Mouse (Mus musculus) midbrain, embryonic 10.5 days (tissue): ENCODE measurements around the gene Lrrc10. TPM values are rescaled to one million over a fixed set of nuclear protein-coding genes. Genes with fewer than 3 reads are reported as not detected.

Experiments used
- DNase-seq: peaks from one replicate; pipeline ENCODE4 v3.0.0-alpha.2; 2017; ENCODE audit warnings: low spot score
- H3K27ac ChIP-seq: fragments of 300-500 bp; sonication (generic); replicated peaks from 2 replicates; pipeline ENCODE4 v1.5.1; 2016; ENCODE audit warnings: mild to moderate bottlenecking
- H3K27me3 ChIP-seq: fragments of 300-500 bp; sonication (generic); 2 replicates; pipeline ENCODE4 v1.6.1; 2016; ENCODE audit warnings: low read depth, mild to moderate bottlenecking; ENCODE audit not compliant: poor library complexity, severe bottlenecking
- H3K36me3 ChIP-seq: fragments of 300-500 bp; sonication (generic); 2 replicates; pipeline ENCODE4 v1.6.1; 2016; ENCODE audit warnings: mild to moderate bottlenecking, moderate library complexity
- H3K4me1 ChIP-seq: fragments of 300-500 bp; sonication (generic); 2 replicates; pipeline ENCODE4 v1.6.1; 2016
- H3K4me3 ChIP-seq: fragments of 300-500 bp; sonication (generic); 2 replicates; pipeline ENCODE4 v1.5.1; 2016; ENCODE audit warnings: mild to moderate bottlenecking, moderate library complexity
- H3K9me3 ChIP-seq: fragments of 300-500 bp; sonication (generic); replicated peaks from 2 replicates; pipeline ENCODE4 v1.6.1; 2016; ENCODE audit warnings: mild to moderate bottlenecking
- WGBS: fragments of 180-500 bp; shearing (Covaris S2); methylation state at CpG from one replicate; pipeline ENCODE4 v1.1.7; 2016; 5-methylcytosine and 5-hydroxymethylcytosine counted together
- polyA plus RNA-seq: library from polyadenylated mRNA; unstranded; fragments of >200 nt; fragmentation: Nextera tagmentation; extraction: Ambion mirVana; gene quantifications from 2 replicates; pipeline ENCODE4 v1.2.1, GENCODE M21; 2016

Gene Lrrc10
- polyA plus RNA-seq: 0.11 TPM in 1 of 2 replicates, not detected in the other

DNA sequence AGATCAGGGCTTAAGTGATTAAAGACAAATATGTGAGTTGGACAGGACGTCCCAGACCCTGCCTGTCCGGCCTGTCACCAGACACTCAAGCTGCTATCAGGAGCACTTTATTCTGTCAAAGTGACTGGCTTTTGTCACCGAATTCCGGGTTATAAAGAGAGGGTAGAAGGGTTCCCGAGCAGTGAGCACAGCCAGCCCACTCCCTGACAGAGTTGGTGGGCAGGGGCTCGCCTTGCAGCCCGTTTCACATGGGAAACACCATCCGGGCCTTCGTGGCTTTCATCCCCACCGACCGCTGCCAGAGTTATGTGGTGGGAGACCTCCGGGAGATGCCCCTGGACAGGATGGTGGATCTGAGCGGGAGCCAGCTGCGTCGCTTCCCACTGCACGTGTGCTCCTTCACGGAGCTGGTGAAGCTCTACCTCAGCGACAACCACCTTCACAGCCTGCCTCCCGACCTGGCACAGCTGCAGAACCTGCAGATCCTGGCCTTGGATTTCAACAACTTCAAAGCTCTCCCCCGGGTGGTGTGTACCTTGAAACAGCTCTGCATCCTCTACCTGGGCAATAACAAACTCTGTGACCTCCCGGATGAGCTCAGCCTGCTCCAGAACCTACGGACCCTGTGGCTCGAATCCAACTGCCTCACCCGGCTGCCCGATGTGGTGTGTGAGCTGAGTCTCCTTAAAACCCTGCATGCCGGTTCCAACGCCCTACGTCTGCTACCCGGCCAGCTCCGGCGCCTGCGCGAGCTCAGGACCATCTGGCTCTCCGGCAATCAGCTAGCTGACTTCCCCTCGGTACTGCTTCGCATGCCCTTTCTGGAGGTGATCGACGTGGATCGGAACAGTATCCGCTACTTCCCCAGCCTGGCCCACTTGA is at the start of gene Lrrc10:
TSS of gene Lrrc10 (plus strand) at position 167 of the 882 bp plus-strand sequence.
- DNase-seq: no peak
- H3K27ac ChIP-seq: peak within 1 kb of the TSS; percentile 14; the same call in 1 of the 2 replicates
- WGBS: 53% methylated on average over 40 of the region's 40 CpGs
- H3K27me3 ChIP-seq: peaks cover 3% of the 10 kb centered on the region; the same call in 1 of the 2 replicates
- peak within 1 kb of the TSS; percentile 14 for H3K4me3 ChIP-seq
- H3K9me3 ChIP-seq: no peaks in the 10 kb centered on the region
- peaks cover 29% of the 10 kb centered on the region for H3K4me1 ChIP-seq
- peaks cover 23% of the 10 kb centered on the region for H3K36me3 ChIP-seq

DNA sequence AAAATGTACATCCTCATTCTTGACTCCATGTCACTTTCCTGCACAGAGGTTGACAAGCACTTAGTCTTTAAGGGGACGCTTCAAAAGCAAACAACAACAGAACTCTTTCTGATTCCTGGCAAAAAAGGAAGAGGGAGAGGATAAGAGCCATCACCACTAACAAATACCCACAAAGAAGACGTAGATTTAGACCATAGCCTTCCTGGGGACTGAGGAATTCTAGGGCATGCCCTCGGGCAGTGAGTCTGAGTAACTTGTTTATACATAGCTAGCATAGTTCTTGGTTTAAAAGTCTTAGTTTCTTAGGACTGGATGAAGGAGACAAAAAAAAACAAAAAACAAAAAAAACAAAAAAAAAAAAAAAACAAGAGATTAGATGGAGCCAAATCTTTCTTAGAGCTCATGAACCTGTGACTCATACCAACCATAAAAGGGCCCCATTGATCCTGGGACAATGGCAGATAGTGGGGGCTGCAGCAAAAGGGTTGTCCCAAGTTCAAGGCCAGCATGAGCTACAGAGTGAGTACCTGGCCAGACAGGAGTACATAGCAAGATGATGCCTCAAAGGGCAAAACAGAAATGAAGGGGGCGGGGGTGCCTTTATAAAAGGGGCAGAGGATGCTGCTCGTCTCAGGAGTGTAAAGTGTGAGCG is 49.4 kb upstream of the Lrrc10 start:
- Histone ChIP-seq H3K4me3 (no peak overlapping the region), H3K36me3 (no peaks in the 10 kb centered on the region), H3K27me3 (no peaks in the 10 kb centered on the region), H3K27ac (0 out of 2 replicates have a peak overlapping the region, but pooled peaks have one; percentile 9), H3K4me1 (peaks cover 13% of the 10 kb centered on the region), H3K9me3 (no peaks in the 10 kb centered on the region)
- WGBS: 70% methylated on average over 6 of the region's 6 CpGs
- DNase-seq: no peak

GRCm38 (mm10) chr10:116996236-116996600 is 48.9 kb upstream of the Lrrc10 start:
- 79% methylated on average over 6 of the region's 6 CpGs for WGBS
- H3K27ac ChIP-seq: 0 out of 2 replicates have a peak overlapping the region, but pooled peaks have one; percentile 9
- no peaks in the 10 kb centered on the region for H3K9me3 ChIP-seq
- H3K27me3 ChIP-seq: no peaks in the 10 kb centered on the region
- DNase-seq: no peak
- H3K4me3 ChIP-seq: no peak overlapping the region
- H3K4me1 ChIP-seq: peaks cover 13% of the 10 kb centered on the region
- no peaks in the 10 kb centered on the region for H3K36me3 ChIP-seq

GRCm38 (mm10) chr10:116998716-116999455 is 46.3 kb upstream of the Lrrc10 start:
- no peaks in the 10 kb centered on the region for H3K36me3 ChIP-seq

GRCm38 (mm10) chr10:117000975-117001374 is 44.2 kb upstream of the Lrrc10 start:
- no peaks in the 10 kb centered on the region for H3K27me3 ChIP-seq
- H3K9me3 ChIP-seq: no peaks in the 10 kb centered on the region
- H3K4me1 ChIP-seq: peaks cover 4% of the 10 kb centered on the region
- WGBS: 74% methylated on average over 12 of the region's 12 CpGs
- DNase-seq: no peak
- H3K27ac ChIP-seq: no peak overlapping the region
- no peaks in the 10 kb centered on the region for H3K36me3 ChIP-seq
- no peak overlapping the region for H3K4me3 ChIP-seq

More at GRCm38 (mm10) chr10:116998716-116999455, 46.3 kb upstream of the Lrrc10 start:
- DNase-seq: no peak
- Histone ChIP-seq H3K9me3 (no peaks in the 10 kb centered on the region), H3K4me1 (peaks cover 13% of the 10 kb centered on the region), H3K27me3 (no peaks in the 10 kb centered on the region), H3K27ac (no peak overlapping the region), H3K4me3 (no peak overlapping the region)
- WGBS: 90% methylated on average over 17 of the region's 17 CpGs

DNA sequence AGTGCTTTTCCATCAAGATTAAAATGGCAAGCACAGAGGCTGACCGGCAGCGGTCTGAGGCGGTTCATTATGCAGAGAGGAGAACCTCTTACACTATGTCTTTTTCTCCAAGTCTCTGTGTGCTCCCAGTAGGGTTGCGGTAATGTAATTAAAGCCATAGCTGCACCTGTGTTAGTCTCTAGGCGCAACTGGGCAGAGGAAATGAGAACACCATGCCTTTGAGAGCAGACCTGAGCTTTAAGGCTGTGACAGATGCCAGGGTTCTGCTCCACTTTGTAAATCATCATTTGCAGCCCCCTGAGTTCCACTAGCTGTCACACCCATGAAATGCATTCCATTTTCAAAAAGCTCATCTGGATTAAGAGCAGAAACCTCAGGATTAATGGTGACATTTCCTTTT is 40.4 kb upstream of the Lrrc10 start:
- H3K4me3 ChIP-seq: no peak overlapping the region
- H3K27ac ChIP-seq: no peak overlapping the region
- H3K27me3 ChIP-seq: no peaks in the 10 kb centered on the region
- H3K9me3 ChIP-seq: no peaks in the 10 kb centered on the region
- H3K36me3 ChIP-seq: no peaks in the 10 kb centered on the region
- H3K4me1 ChIP-seq: no peaks in the 10 kb centered on the region
- 87% methylated on average over 5 of the region's 5 CpGs for WGBS
- no peak for DNase-seq

- DNase-seq: no peak
- H3K4me1 ChIP-seq: peaks cover 2% of the 10 kb centered on the region
- 78% methylated on average over 12 of the region's 12 CpGs for WGBS
- no peaks in the 10 kb centered on the region for H3K27me3 ChIP-seq
- no peak overlapping the region for H3K27ac ChIP-seq
- no peak overlapping the region for H3K4me3 ChIP-seq
- no peaks in the 10 kb centered on the region for H3K36me3 ChIP-seq
- no peaks in the 10 kb centered on the region for H3K9me3 ChIP-seq
Observed at GRCm38 (mm10) chr10:117005707-117006464, 39.3 kb upstream of the Lrrc10 start.

DNA sequence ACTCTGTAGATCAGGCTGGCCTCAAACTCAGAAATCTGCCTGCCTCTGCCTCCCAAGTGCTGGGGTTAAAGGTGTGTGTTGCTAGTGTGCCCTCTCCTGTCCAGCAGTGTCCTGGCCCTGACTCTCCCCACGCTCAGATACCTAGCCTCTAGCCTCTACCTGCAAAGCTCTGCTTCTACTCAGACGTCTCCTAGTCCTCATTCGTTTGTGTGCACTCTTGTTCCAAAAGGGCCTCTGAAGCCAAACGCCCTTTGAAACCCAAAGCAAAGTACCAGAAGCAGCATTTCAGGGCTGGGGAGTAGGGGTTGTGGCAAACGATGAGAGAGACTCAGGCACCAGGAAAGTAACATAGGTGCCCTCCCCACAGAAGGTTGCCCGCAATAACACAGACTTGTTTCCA is 35.5 kb upstream of the Lrrc10 start:
- H3K4me3 ChIP-seq: no peak overlapping the region
- no peaks in the 10 kb centered on the region for H3K36me3 ChIP-seq
- H3K27me3 ChIP-seq: no peaks in the 10 kb centered on the region
- no peak overlapping the region for H3K27ac ChIP-seq
- no peak for DNase-seq
- H3K9me3 ChIP-seq: no peaks in the 10 kb centered on the region
- peaks cover 14% of the 10 kb centered on the region for H3K4me1 ChIP-seq
- 88% methylated on average over 6 of the region's 6 CpGs for WGBS

GRCm38 (mm10) chr10:117011047-117011446 is 34.1 kb upstream of the Lrrc10 start:
- Histone ChIP-seq H3K27ac (no peak overlapping the region), H3K4me1 (peaks cover 14% of the 10 kb centered on the region), H3K27me3 (no peaks in the 10 kb centered on the region), H3K36me3 (no peaks in the 10 kb centered on the region), H3K9me3 (no peaks in the 10 kb centered on the region), H3K4me3 (no peak overlapping the region)
- DNase-seq: no peak
- WGBS: 40% methylated on average over 8 of the region's 8 CpGs

- WGBS: 48% methylated on average over 12 of the region's 12 CpGs
- no peaks in the 10 kb centered on the region for H3K9me3 ChIP-seq
- no peak overlapping the region for H3K4me3 ChIP-seq
- peak; percentile 47 for DNase-seq
- peaks cover 27% of the 10 kb centered on the region for H3K4me1 ChIP-seq
- H3K36me3 ChIP-seq: no peaks in the 10 kb centered on the region
- H3K27me3 ChIP-seq: no peaks in the 10 kb centered on the region
- no peak overlapping the region for H3K27ac ChIP-seq
Observed at GRCm38 (mm10) chr10:117013689-117014390, 31.3 kb upstream of the Lrrc10 start.

- no peak for DNase-seq
- Histone ChIP-seq H3K36me3 (no peaks in the 10 kb centered on the region), H3K27ac (no peak overlapping the region), H3K4me3 (no peak overlapping the region), H3K9me3 (no peaks in the 10 kb centered on the region), H3K4me1 (peaks cover 30% of the 10 kb centered on the region), H3K27me3 (no peaks in the 10 kb centered on the region)
- 95% methylated on average over 5 of the region's 5 CpGs for WGBS
Observed at GRCm38 (mm10) chr10:117014565-117014964, 30.6 kb upstream of the Lrrc10 start.
